Mouse (Mus musculus) MEL (cell line): ENCODE results near the gene Fmnl1. TPM values are rescaled to one million over a fixed set of nuclear protein-coding genes. Genes with fewer than 3 reads are reported as not detected.
A peak's percentile ranks its signal among the peaks of the same experiment; 100 is the strongest.

Source experiments
- DNase-seq: peaks from one replicate; pipeline ENCODE4 v3.0.0; 2011; ENCODE audit warnings: low read depth, low spot score
- H3K27ac ChIP-seq: 2 replicates; pipeline ENCODE4 v1.5.1; 2012; ENCODE audit warnings: low read depth, mild to moderate bottlenecking, control low read depth, low read length, moderate library complexity; ENCODE audit not compliant: control insufficient read depth
- H3K27me3 ChIP-seq, 2 experiments: fragments of 150-350 bp in 1 of 2; sonication (generic) in 1 of 2; 2 replicates each; pipeline ENCODE4 v1.6.1; 2012; ENCODE audit warnings: low read length in 2 of 2, mild to moderate bottlenecking in 2 of 2, improper control_type of control experiment in 1 of 2, moderate library complexity in 1 of 2; ENCODE audit not compliant: insufficient read depth in 2 of 2, control insufficient read depth in 1 of 2
- H3K36me3 ChIP-seq, 2 experiments: 2 replicates each; pipeline ENCODE4 v1.6.1; 2012 to 2014; ENCODE audit warnings: low read length in 2 of 2, improper control_type of control experiment in 1 of 2, inconsistent platforms in 1 of 2, mild to moderate bottlenecking in 1 of 2; ENCODE audit not compliant: insufficient read depth in 2 of 2, control insufficient read depth in 1 of 2
- H3K4me1 ChIP-seq, 2 experiments: fragments of 150-350 bp in 1 of 2; sonication (generic) in 1 of 2; 2 replicates each; pipeline ENCODE4 v1.6.1; 2012; ENCODE audit warnings: low read length in 2 of 2, improper control_type of control experiment in 1 of 2, mild to moderate bottlenecking in 1 of 2; ENCODE audit not compliant: insufficient read depth in 2 of 2, control insufficient read depth in 1 of 2
- H3K4me3 ChIP-seq, 2 experiments: fragments of 150-350 bp in 1 of 2; sonication (generic) in 1 of 2; 2 replicates each; pipeline ENCODE4 v1.5.1; 2012; ENCODE audit warnings: low read depth in 2 of 2, low read length in 2 of 2, mild to moderate bottlenecking in 2 of 2, moderate library complexity in 2 of 2, control low read depth in 1 of 2, improper control_type of control experiment in 1 of 2; ENCODE audit not compliant: control insufficient read depth in 1 of 2, insufficient read depth in 1 of 2
- H3K79me2 ChIP-seq: 2 replicates; pipeline ENCODE4 v1.6.1; 2012; ENCODE audit warnings: mild to moderate bottlenecking, low read length, moderate library complexity; ENCODE audit not compliant: control insufficient read depth, poor library complexity, insufficient read depth
- H3K9ac ChIP-seq: 2 replicates; pipeline ENCODE4 v1.6.1; 2012; ENCODE audit warnings: low read depth, mild to moderate bottlenecking, control low read depth, low read length, moderate library complexity; ENCODE audit not compliant: control insufficient read depth, poor library complexity, severe bottlenecking
- H3K9me3 ChIP-seq: fragments of 150-350 bp; sonication (generic); replicated peaks from 2 replicates; pipeline ENCODE4 v1.6.1; 2012; ENCODE audit warnings: mild to moderate bottlenecking, low read length, improper control_type of control experiment, moderate library complexity; ENCODE audit not compliant: insufficient read depth
- CHD1 ChIP-seq: IDR thresholded peaks from 2 replicates; pipeline ENCODE4 v1.6.1; 2012; ENCODE audit warnings: low read depth, mild to moderate bottlenecking, inconsistent platforms, low read length, improper control_type of control experiment
- CHD2 ChIP-seq: IDR thresholded peaks from 2 replicates; pipeline ENCODE4 v1.6.1; 2011; ENCODE audit warnings: low read length, improper control_type of control experiment
- CTCF ChIP-seq, 3 experiments: IDR thresholded peaks in 2 of 3; conservative IDR thresholded peaks in 1 of 3; 2 replicates each; pipeline ENCODE4 v1.5.1; 2011 to 2012; ENCODE audit warnings: low read length in 3 of 3, low read depth in 2 of 3, mild to moderate bottlenecking in 2 of 3, improper control_type of control experiment in 1 of 3, inconsistent platforms in 1 of 3, mixed read lengths in 1 of 3, moderate library complexity in 1 of 3; ENCODE audit not compliant: control insufficient read depth in 1 of 3, insufficient read depth in 1 of 3, poor library complexity in 1 of 3, severe bottlenecking in 1 of 3
- E2F4 ChIP-seq: IDR thresholded peaks from 2 replicates; pipeline ENCODE4 v1.6.1; 2011; ENCODE audit warnings: low read depth, low read length, improper control_type of control experiment, borderline replicate concordance
- ELF1 ChIP-seq: IDR thresholded peaks from 2 replicates; pipeline ENCODE4 v1.6.1; 2014; ENCODE audit warnings: low read depth, mild to moderate bottlenecking, inconsistent platforms, low read length, improper control_type of control experiment, moderate library complexity
- EP300 ChIP-seq, 2 experiments: IDR thresholded peaks; 2 replicates each; pipeline ENCODE4 v1.6.1; 2011; ENCODE audit warnings: improper control_type of control experiment in 2 of 2, low read length in 2 of 2, low read depth in 1 of 2, mild to moderate bottlenecking in 1 of 2
- ETS1 ChIP-seq: IDR thresholded peaks from 2 replicates; pipeline ENCODE4 v1.6.1; 2012; ENCODE audit warnings: low read depth, mild to moderate bottlenecking, inconsistent platforms, low read length, improper control_type of control experiment, moderate library complexity
- GABPA ChIP-seq: IDR thresholded peaks from 2 replicates; pipeline ENCODE4 v1.6.1; 2012; ENCODE audit warnings: low read depth, mild to moderate bottlenecking, inconsistent platforms, low read length, improper control_type of control experiment, moderate library complexity
- GATA1 ChIP-seq: IDR thresholded peaks from 2 replicates; pipeline ENCODE4 v1.6.1; 2011; ENCODE audit warnings: low read depth, low read length, improper control_type of control experiment
- HCFC1 ChIP-seq: IDR thresholded peaks from 2 replicates; pipeline ENCODE4 v1.6.1; 2012; ENCODE audit warnings: low read depth, mild to moderate bottlenecking, inconsistent platforms, low read length, improper control_type of control experiment, moderate library complexity
- JUND ChIP-seq: IDR thresholded peaks from 2 replicates; pipeline ENCODE4 v1.6.1; 2011; ENCODE audit warnings: low read depth, mild to moderate bottlenecking, improper control_type of control experiment, low read length
- KAT2A ChIP-seq: conservative IDR thresholded peaks from 2 replicates; pipeline ENCODE4 v1.6.1; 2012; ENCODE audit warnings: low read depth, low read length, improper control_type of control experiment, inconsistent platforms
- MAFK ChIP-seq: IDR thresholded peaks from 2 replicates; pipeline ENCODE4 v1.6.1; 2011; ENCODE audit warnings: low read depth, mild to moderate bottlenecking, low read length, improper control_type of control experiment, borderline replicate concordance
- MAX ChIP-seq: IDR thresholded peaks from 2 replicates; pipeline ENCODE4 v1.6.1; 2011; ENCODE audit warnings: low read length, improper control_type of control experiment
- MAZ ChIP-seq: IDR thresholded peaks from 2 replicates; pipeline ENCODE4 v1.6.1; 2012; ENCODE audit warnings: low read depth, mild to moderate bottlenecking, inconsistent platforms, low read length, improper control_type of control experiment
- MEF2A ChIP-seq: IDR thresholded peaks from 2 replicates; pipeline ENCODE4 v1.6.1; 2014; ENCODE audit warnings: low read depth, mild to moderate bottlenecking, inconsistent platforms, low read length, improper control_type of control experiment; ENCODE audit not compliant: poor library complexity, insufficient replicate concordance, severe bottlenecking; ENCODE audit errors: extremely low read depth
- MXI1 ChIP-seq: IDR thresholded peaks from 2 replicates; pipeline ENCODE4 v1.6.1; 2011; ENCODE audit warnings: mild to moderate bottlenecking, low read depth, low read length, improper control_type of control experiment
- MYC ChIP-seq: IDR thresholded peaks from 2 replicates; pipeline ENCODE4 v1.6.1; 2011; ENCODE audit warnings: low read depth, mild to moderate bottlenecking, low read length, improper control_type of control experiment, moderate library complexity
- NELFE ChIP-seq: IDR thresholded peaks from 2 replicates; pipeline ENCODE4 v1.6.1; 2011; ENCODE audit warnings: low read depth, low read length, improper control_type of control experiment
- NRF1 ChIP-seq: IDR thresholded peaks from 2 replicates; pipeline ENCODE4 v1.6.1; 2014; ENCODE audit warnings: low read depth, mild to moderate bottlenecking, inconsistent platforms, low read length, improper control_type of control experiment, moderate library complexity; ENCODE audit not compliant: poor library complexity, insufficient read depth, severe bottlenecking
- POLR2A ChIP-seq, 2 experiments: IDR thresholded peaks; 2 replicates each; pipeline ENCODE4 v1.6.1; 2011 to 2012; ENCODE audit warnings: low read length in 2 of 2, mild to moderate bottlenecking in 2 of 2, control low read depth in 1 of 2, improper control_type of control experiment in 1 of 2, low read depth in 1 of 2, moderate library complexity in 1 of 2; ENCODE audit not compliant: control insufficient read depth in 1 of 2, insufficient read depth in 1 of 2, poor library complexity in 1 of 2
- POLR2AphosphoS2 ChIP-seq: IDR thresholded peaks from 2 replicates; pipeline ENCODE4 v1.6.1; 2011; ENCODE audit warnings: low read length, improper control_type of control experiment
- POLR2AphosphoS5 ChIP-seq: IDR thresholded peaks from 2 replicates; pipeline ENCODE4 v1.6.1; 2012; ENCODE audit warnings: low read depth, borderline replicate concordance, mild to moderate bottlenecking, inconsistent platforms, low read length, moderate library complexity, mixed read lengths
- RAD21 ChIP-seq: IDR thresholded peaks from 2 replicates; pipeline ENCODE4 v1.6.1; 2011; ENCODE audit warnings: mild to moderate bottlenecking, low read depth, low read length, improper control_type of control experiment
- RCOR1 ChIP-seq: IDR thresholded peaks from 2 replicates; pipeline ENCODE4 v1.6.1; 2012; ENCODE audit warnings: low read depth, mild to moderate bottlenecking, inconsistent platforms, low read length, improper control_type of control experiment
- SIN3A ChIP-seq: IDR thresholded peaks from 2 replicates; pipeline ENCODE4 v1.6.1; 2012; ENCODE audit warnings: low read length, improper control_type of control experiment, inconsistent platforms
- SMC3 ChIP-seq: IDR thresholded peaks from 2 replicates; pipeline ENCODE4 v1.6.1; 2011; ENCODE audit warnings: low read depth, low read length, improper control_type of control experiment
- TAL1 ChIP-seq: IDR thresholded peaks from 2 replicates; pipeline ENCODE4 v1.6.1; 2012; ENCODE audit warnings: mild to moderate bottlenecking, inconsistent platforms, low read length, moderate library complexity, mixed read lengths
- TBP ChIP-seq: IDR thresholded peaks from 2 replicates; pipeline ENCODE4 v1.8.0; 2011; ENCODE audit warnings: low read depth, low read length, improper control_type of control experiment
- TCF12 ChIP-seq: IDR thresholded peaks from 2 replicates; pipeline ENCODE4 v1.6.1; 2014; ENCODE audit warnings: low read depth, mild to moderate bottlenecking, inconsistent platforms, low read length, improper control_type of control experiment, moderate library complexity
- UBTF ChIP-seq: IDR thresholded peaks from 2 replicates; pipeline ENCODE4 v1.6.1; 2012; ENCODE audit warnings: low read depth, mild to moderate bottlenecking, inconsistent platforms, low read length, improper control_type of control experiment, moderate library complexity, borderline replicate concordance; ENCODE audit not compliant: insufficient read depth
- USF1 ChIP-seq: IDR thresholded peaks from 2 replicates; pipeline ENCODE4 v1.6.1; 2014; ENCODE audit warnings: low read depth, mild to moderate bottlenecking, inconsistent platforms, low read length, improper control_type of control experiment, moderate library complexity
- USF2 ChIP-seq, 2 experiments: IDR thresholded peaks; 2 replicates each; pipeline ENCODE4 v1.6.1; 2011 to 2012; ENCODE audit warnings: improper control_type of control experiment in 2 of 2, low read length in 2 of 2, borderline replicate concordance in 1 of 2, inconsistent platforms in 1 of 2, low read depth in 1 of 2, mild to moderate bottlenecking in 1 of 2; ENCODE audit not compliant: insufficient read depth in 1 of 2
- ZKSCAN1 ChIP-seq: IDR thresholded peaks from 2 replicates; pipeline ENCODE4 v1.6.1; 2012; ENCODE audit warnings: low read depth, mild to moderate bottlenecking, inconsistent platforms, low read length, improper control_type of control experiment, moderate library complexity
- ZNF384 ChIP-seq: IDR thresholded peaks from 2 replicates; pipeline ENCODE4 v1.6.1; 2012; ENCODE audit warnings: low read depth, mild to moderate bottlenecking, inconsistent platforms, low read length, improper control_type of control experiment
- polyA plus RNA-seq, 2 experiments: library from polyadenylated mRNA; stranded (reverse) in 1 of 2; unstranded in 1 of 2; fragments of >175 nt in 1 of 2; fragments of >200 nt in 1 of 2; gene quantifications; 2 replicates each; pipeline versions ENCODE4 v1.2.1 to v1.2.4; 2012; ENCODE audit warnings: low replicate concordance in 2 of 2, low read depth in 1 of 2; ENCODE audit not compliant: insufficient read length in 2 of 2, insufficient read depth in 1 of 2, missing spikeins in 1 of 2
- total RNA-seq: library from RNA; depleted of rRNA; stranded (reverse); fragments of 300-350 nt; gene quantifications from 2 replicates; pipeline ENCODE4 v1.2.3, GENCODE M21; 2012

The Fmnl1 gene
- total and polyA plus RNA-seq, 3 experiments: 1.7 to 17.2 TPM; not detected in 1

- DNase-seq: peak; percentile 100
- no peaks in the 10 kb centered on the region for H3K27me3 ChIP-seq
- peak overlapping the region; percentile 81 for H3K27ac ChIP-seq
- peaks cover 0 to 43% of the 10 kb centered on the region in 2 experiments; a peak in 2 of 4 replicates for H3K36me3 ChIP-seq
- H3K4me1 ChIP-seq: peaks cover 22 to 30% of the 10 kb centered on the region in 2 experiments
- H3K79me2 ChIP-seq: peaks cover 20% of the 10 kb centered on the region
- H3K4me3 ChIP-seq: peak overlapping the region; percentile 95 to 97
- peak overlapping the region; percentile 98 for H3K9ac ChIP-seq
- no peaks in the 10 kb centered on the region for H3K9me3 ChIP-seq
- TF ChIP-seq ZNF384: peak; percentile 99
- peak; percentile 92 for TF ChIP-seq ELF1
- peak; percentile 80 for TF ChIP-seq POLR2AphosphoS2
- peak; percentile 47; the same call in 1 of the 2 replicates for TF ChIP-seq NRF1
- no peak for TF ChIP-seq JUND
- no peak for TF ChIP-seq SMC3
- TF ChIP-seq TAL1: peak; percentile 9; the same call in 1 of the 2 replicates
- TF ChIP-seq MEF2A: peak; percentile 54; the same call in 1 of the 2 replicates
- peak; percentile 98 for TF ChIP-seq SIN3A
- peak; percentile 59; the same call in 1 of the 2 replicates for TF ChIP-seq ZKSCAN1
- no peak; a peak in 1 of 6 replicates for TF ChIP-seq CTCF (IDR thresholded peaks at IDR 0.05 in 2 of 3, conservative IDR thresholded peaks at IDR 0.05 in 1 of 3; ENCODE audit: control insufficient read depth in 1 of 3, insufficient read depth in 1 of 3, low read depth in 2 of 3, low read length in 3 of 3, poor library complexity in 1 of 3, severe bottlenecking in 1 of 3)
- TF ChIP-seq KAT2A: peak; percentile 87
- TF ChIP-seq RCOR1: no peak
- no peak for TF ChIP-seq RAD21
- TF ChIP-seq CHD2: peak; percentile 71
- peak; percentile 85 to 89 for TF ChIP-seq POLR2A (IDR thresholded peaks at IDR 0.05; ENCODE audit: control insufficient read depth in 1 of 2, insufficient read depth in 1 of 2, low read depth in 1 of 2, low read length in 2 of 2, poor library complexity in 1 of 2)
- peak; percentile 91 for TF ChIP-seq NELFE
- TF ChIP-seq MAFK: no peak
- peak; percentile 95 for TF ChIP-seq E2F4
- TF ChIP-seq TCF12: peak; percentile 77
- peak; percentile 93 for TF ChIP-seq ETS1
- TF ChIP-seq USF1: no peak
- peak; percentile 2; the same call in 1 of the 2 replicates for TF ChIP-seq GATA1
- peak; percentile 71 for TF ChIP-seq MAX
- no peak for TF ChIP-seq UBTF
- TF ChIP-seq POLR2AphosphoS5: peak; percentile 71; the same call in 1 of the 2 replicates
- TF ChIP-seq HCFC1: peak; percentile 91
- TF ChIP-seq CHD1: no peak
- peak; percentile 75 for TF ChIP-seq TBP
- TF ChIP-seq EP300 (IDR thresholded peaks at IDR 0.05; ENCODE audit: low read depth in 1 of 2, low read length in 2 of 2): peak in 1 of 2 experiments; percentile 52; a peak in 1 of 4 replicates
- no peak for TF ChIP-seq USF2 (IDR thresholded peaks at IDR 0.05; ENCODE audit: borderline replicate concordance in 1 of 2, insufficient read depth in 1 of 2, low read depth in 1 of 2, low read length in 2 of 2)
- TF ChIP-seq MAZ: peak; percentile 79
- TF ChIP-seq MYC: no peak
- no peak for TF ChIP-seq GABPA
- peak; percentile 87 for TF ChIP-seq MXI1
Measured at GRCm38 (mm10) chr11:103132576-103133455, 38.1 kb upstream of the Fmnl1 start.
